Mouse (Mus musculus): ENCODE results near the gene Klf16. TPM values are rescaled to one million over a fixed set of nuclear protein-coding genes. Genes with fewer than 3 reads are reported as not detected.

The Klf16 gene
- total and polyA plus RNA-seq, 2 experiments from 2014 or later = 14.1 to 18.7 TPM

GRCm38 (mm10) chr10:80583047-80583446, 5.9 kb upstream of the Klf16 start:
- no peak overlapping the region for H3K9ac ChIP-seq
- WGBS = 83% methylated on average over 5 of the region's 5 CpGs
- H3K27ac ChIP-seq (ENCODE audit: low read depth, low read length) = no peak overlapping the region
- no peaks in the 10 kb centered on the region for H3K27me3 ChIP-seq (ENCODE audit: insufficient read depth, low read length)
- no peak overlapping the region for H3K4me3 ChIP-seq (ENCODE audit: low read depth, low read length)
- H3K36me3 ChIP-seq (ENCODE audit: insufficient read depth) = peaks cover 25% of the 10 kb centered on the region
- DNase-seq (no peak), ATAC-seq (no peak)
- no peak overlapping the region for H3K4me2 ChIP-seq (ENCODE audit: low read depth)
- no peak for TF ChIP-seq CTCF (IDR thresholded peaks at IDR 0.05; ENCODE audit: low read depth)
- no peaks in the 10 kb centered on the region for H3K9me3 ChIP-seq (ENCODE audit: low read length)
- H3K4me1 ChIP-seq (ENCODE audit: insufficient read depth) = no peaks in the 10 kb centered on the region; the same call in 1 of the 2 replicates

GRCm38 (mm10) chr10:80578911-80579310, 1.8 kb upstream of the Klf16 start:
- Histone ChIP-seq H3K9ac (no peak overlapping the region), H3K4me1 (ENCODE audit: insufficient read depth) (peaks cover 16% of the 10 kb centered on the region), H3K9me3 (ENCODE audit: low read length) (no peaks in the 10 kb centered on the region), H3K27me3 (ENCODE audit: insufficient read depth, low read length) (no peaks in the 10 kb centered on the region), H3K36me3 (ENCODE audit: insufficient read depth) (peaks cover 11% of the 10 kb centered on the region), H3K4me2 (ENCODE audit: low read depth) (peak overlapping the region; percentile 91; the same call in 1 of the 2 replicates), H3K4me3 (ENCODE audit: low read depth, low read length) (no peak overlapping the region), H3K27ac (ENCODE audit: low read depth, low read length) (no peak overlapping the region)
- DNase-seq = no peak
- WGBS = 9% methylated on average over 8 of the region's 8 CpGs
- TF ChIP-seq CTCF (IDR thresholded peaks at IDR 0.05; ENCODE audit: low read depth) = peak; percentile 66
- ATAC-seq = no peak

- DNase-seq (peak; percentile 77), ATAC-seq (peak; percentile 21; the same call in 1 of the 2 replicates)
- Histone ChIP-seq H3K4me3 (ENCODE audit: low read depth, low read length) (peak overlapping the region; percentile 71), H3K9ac (peak overlapping the region; percentile 81), H3K27ac (ENCODE audit: low read depth, low read length) (peak overlapping the region; percentile 81), H3K4me1 (ENCODE audit: insufficient read depth) (peaks cover 16% of the 10 kb centered on the region), H3K27me3 (ENCODE audit: insufficient read depth, low read length) (no peaks in the 10 kb centered on the region), H3K9me3 (ENCODE audit: low read length) (no peaks in the 10 kb centered on the region), H3K4me2 (ENCODE audit: low read depth) (peak overlapping the region; percentile 91), H3K36me3 (ENCODE audit: insufficient read depth) (peaks cover 4% of the 10 kb centered on the region)
- WGBS = under 1% methylated on average over 29 of the region's 29 CpGs
- TF ChIP-seq CTCF (IDR thresholded peaks at IDR 0.05; ENCODE audit: low read depth) = peak; percentile 81
Measured at GRCm38 (mm10) chr10:80578131-80578750, 1.1 kb upstream of the Klf16 start.

- no peak for TF ChIP-seq CTCF (IDR thresholded peaks at IDR 0.05; ENCODE audit: low read depth)
- H3K9me3 ChIP-seq (ENCODE audit: low read length) = no peaks in the 10 kb centered on the region
- H3K36me3 ChIP-seq (ENCODE audit: insufficient read depth) = no peaks in the 10 kb centered on the region
- peak overlapping the region; percentile 81 for H3K9ac ChIP-seq
- H3K4me2 ChIP-seq (ENCODE audit: low read depth) = peak overlapping the region; percentile 91
- H3K4me3 ChIP-seq (ENCODE audit: low read depth, low read length) = peak overlapping the region; percentile 71
- ATAC-seq (peak; percentile 2; the same call in 1 of the 2 replicates), DNase-seq (peak; percentile 71)
- H3K27ac ChIP-seq (ENCODE audit: low read depth, low read length) = peak overlapping the region; percentile 81
- WGBS = 1% methylated on average over 94 of the region's 96 CpGs
- H3K27me3 ChIP-seq (ENCODE audit: insufficient read depth, low read length) = no peaks in the 10 kb centered on the region
- peaks cover 16% of the 10 kb centered on the region for H3K4me1 ChIP-seq (ENCODE audit: insufficient read depth)
Measured at GRCm38 (mm10) chr10:80576351-80577194, 548 bp downstream of the Klf16 start.

- H3K27ac ChIP-seq (ENCODE audit: low read depth, low read length) = no peak overlapping the region
- H3K4me2 ChIP-seq (ENCODE audit: low read depth) = peak overlapping the region; percentile 91
- no peaks in the 10 kb centered on the region for H3K36me3 ChIP-seq (ENCODE audit: insufficient read depth)
- no peaks in the 10 kb centered on the region for H3K9me3 ChIP-seq (ENCODE audit: low read length)
- DNase-seq (no peak), ATAC-seq (no peak)
- 20% methylated on average over 17 of the region's 17 CpGs for whole genome bisulfite sequencing
- H3K9ac ChIP-seq = peak overlapping the region; percentile 81
- peak overlapping the region; percentile 71 for H3K4me3 ChIP-seq (ENCODE audit: low read depth, low read length)
- peaks cover 21% of the 10 kb centered on the region for H3K4me1 ChIP-seq (ENCODE audit: insufficient read depth)
- TF ChIP-seq CTCF (IDR thresholded peaks at IDR 0.05; ENCODE audit: low read depth) = no peak
- H3K27me3 ChIP-seq (ENCODE audit: insufficient read depth, low read length) = no peaks in the 10 kb centered on the region
Measured at GRCm38 (mm10) chr10:80575925-80576324, 1.2 kb downstream of the Klf16 start.

- H3K27ac ChIP-seq (ENCODE audit: low read depth, low read length) = no peak overlapping the region
- no peaks in the 10 kb centered on the region for H3K27me3 ChIP-seq (ENCODE audit: insufficient read depth, low read length)
- WGBS = 80% methylated on average over 3 of the region's 3 CpGs
- no peaks in the 10 kb centered on the region for H3K9me3 ChIP-seq (ENCODE audit: low read length)
- no peak for TF ChIP-seq CTCF (IDR thresholded peaks at IDR 0.05; ENCODE audit: low read depth)
- H3K4me3 ChIP-seq (ENCODE audit: low read depth, low read length) = no peak overlapping the region
- no peak for DNase-seq
- H3K36me3 ChIP-seq (ENCODE audit: insufficient read depth) = no peaks in the 10 kb centered on the region
- H3K4me2 ChIP-seq (ENCODE audit: low read depth) = peak overlapping the region; percentile 91
- peaks cover 25% of the 10 kb centered on the region for H3K4me1 ChIP-seq (ENCODE audit: insufficient read depth)
- no peak overlapping the region for H3K9ac ChIP-seq
- no peak for ATAC-seq
Measured at GRCm38 (mm10) chr10:80574896-80575295, 2.2 kb downstream of the Klf16 start.

GRCm38 (mm10) chr10:80573944-80574343, 3.2 kb downstream of the Klf16 start:
- Histone ChIP-seq H3K4me2 (ENCODE audit: low read depth) (no peak overlapping the region), H3K9me3 (ENCODE audit: low read length) (no peaks in the 10 kb centered on the region), H3K9ac (no peak overlapping the region), H3K4me3 (ENCODE audit: low read depth, low read length) (no peak overlapping the region), H3K4me1 (ENCODE audit: insufficient read depth) (peaks cover 25% of the 10 kb centered on the region), H3K27me3 (ENCODE audit: insufficient read depth, low read length) (no peaks in the 10 kb centered on the region), H3K27ac (ENCODE audit: low read depth, low read length) (no peak overlapping the region), H3K36me3 (ENCODE audit: insufficient read depth) (no peaks in the 10 kb centered on the region)
- WGBS = 53% methylated on average over 9 of the region's 9 CpGs
- ATAC-seq (no peak), DNase-seq (no peak)
- TF ChIP-seq CTCF (IDR thresholded peaks at IDR 0.05; ENCODE audit: low read depth) = no peak

Data from forebrain, postnatal 0 days (tissue).